Mouse (Mus musculus): ENCODE measurements at regions not wholly inside any gene's neighbourhood (a gene's known extent, or its start where the extent isn't known, plus 50 kb on each side); places are given as distances from the start of the nearest gene placed in this dataset.

- H3K27me3 ChIP-seq (ENCODE audit: control insufficient read depth, insufficient read depth, low read length, poor library complexity, severe bottlenecking): no peaks in the 10 kb centered on the region
- no peak overlapping the region for H3K9ac ChIP-seq (ENCODE audit: low read depth, poor library complexity, severe bottlenecking)
- no peak overlapping the region for H3K4me3 ChIP-seq (ENCODE audit: low read depth, low read length)
- H3K4me1 ChIP-seq (ENCODE audit: control insufficient read depth, insufficient read depth, low read length): no peaks in the 10 kb centered on the region
- H3K36me3 ChIP-seq (ENCODE audit: control insufficient read depth, insufficient read depth, low read length, poor library complexity, severe bottlenecking): no peaks in the 10 kb centered on the region
- no peak overlapping the region for H3K27ac ChIP-seq (ENCODE audit: insufficient read depth, low read length)
- no peaks in the 10 kb centered on the region for H3K9me3 ChIP-seq (replicated peaks; ENCODE audit: control insufficient read depth, insufficient read depth, low read length, poor library complexity, severe bottlenecking)
- no peak for TF ChIP-seq EP300 (IDR thresholded peaks at IDR 0.05; ENCODE audit: insufficient read depth, low read depth, low read length)
- no peak for TF ChIP-seq POLR2A (IDR thresholded peaks at IDR 0.05; ENCODE audit: insufficient read depth, low read length)
- TF ChIP-seq CTCF (IDR thresholded peaks at IDR 0.05; ENCODE audit: low read depth, low read length): no peak
Measured at GRCm38 (mm10) chr10:37203709-37204108, 65.0 kb upstream of the Marcks start.

DNA sequence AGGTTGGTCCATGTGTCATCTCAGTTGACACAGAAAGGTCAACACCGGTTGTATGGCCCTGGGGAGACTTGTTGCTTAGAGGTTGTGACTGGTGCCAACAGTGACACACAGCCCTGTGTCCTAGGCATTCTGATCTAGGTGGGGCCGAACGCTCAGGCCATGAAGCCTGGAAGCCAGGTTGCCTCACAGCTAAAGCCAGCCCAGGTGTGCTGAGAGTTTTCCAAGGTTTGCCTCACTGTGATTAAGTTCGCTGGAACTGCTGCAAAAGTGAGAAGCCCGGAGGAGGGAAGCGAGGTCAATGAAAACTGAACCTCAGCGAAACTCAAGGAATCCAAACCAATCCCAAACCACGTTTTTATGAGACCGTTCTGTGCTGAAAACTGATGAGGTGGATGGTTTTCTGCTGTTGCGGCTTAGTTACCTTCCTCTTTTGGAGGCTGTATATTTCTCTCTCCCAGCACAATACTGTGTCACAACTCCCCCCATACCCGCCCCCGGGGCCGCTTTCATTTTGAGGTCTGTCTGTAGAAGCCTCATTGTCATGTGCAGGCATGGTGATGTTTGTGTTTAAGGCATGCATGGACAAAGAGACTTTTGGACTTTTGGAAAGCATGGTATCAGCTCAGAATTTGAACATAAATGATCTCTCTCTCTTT, 56.2 kb upstream of the Marcks start:
- no peaks in the 10 kb centered on the region for H3K27me3 ChIP-seq (ENCODE audit: control insufficient read depth, insufficient read depth, low read length, poor library complexity, severe bottlenecking)
- H3K9ac ChIP-seq (ENCODE audit: low read depth, poor library complexity, severe bottlenecking): no peak overlapping the region
- no peaks in the 10 kb centered on the region for H3K36me3 ChIP-seq (ENCODE audit: control insufficient read depth, insufficient read depth, low read length, poor library complexity, severe bottlenecking)
- no peak overlapping the region for H3K4me3 ChIP-seq (ENCODE audit: low read depth, low read length)
- H3K9me3 ChIP-seq (replicated peaks; ENCODE audit: control insufficient read depth, insufficient read depth, low read length, poor library complexity, severe bottlenecking): no peaks in the 10 kb centered on the region
- no peak overlapping the region for H3K27ac ChIP-seq (ENCODE audit: insufficient read depth, low read length)
- TF ChIP-seq CTCF (IDR thresholded peaks at IDR 0.05; ENCODE audit: low read depth, low read length) (no peak), POLR2A (IDR thresholded peaks at IDR 0.05; ENCODE audit: insufficient read depth, low read length) (no peak), EP300 (IDR thresholded peaks at IDR 0.05; ENCODE audit: insufficient read depth, low read depth, low read length) (no peak)
- H3K4me1 ChIP-seq (ENCODE audit: control insufficient read depth, insufficient read depth, low read length): no peaks in the 10 kb centered on the region

- no peaks in the 10 kb centered on the region for H3K9me3 ChIP-seq (replicated peaks; ENCODE audit: control insufficient read depth, insufficient read depth, low read length, poor library complexity, severe bottlenecking)
- H3K9ac ChIP-seq (ENCODE audit: low read depth, poor library complexity, severe bottlenecking): no peak overlapping the region
Measured at GRCm38 (mm10) chr10:37194131-37194797, 55.5 kb upstream of the Marcks start.

DNA sequence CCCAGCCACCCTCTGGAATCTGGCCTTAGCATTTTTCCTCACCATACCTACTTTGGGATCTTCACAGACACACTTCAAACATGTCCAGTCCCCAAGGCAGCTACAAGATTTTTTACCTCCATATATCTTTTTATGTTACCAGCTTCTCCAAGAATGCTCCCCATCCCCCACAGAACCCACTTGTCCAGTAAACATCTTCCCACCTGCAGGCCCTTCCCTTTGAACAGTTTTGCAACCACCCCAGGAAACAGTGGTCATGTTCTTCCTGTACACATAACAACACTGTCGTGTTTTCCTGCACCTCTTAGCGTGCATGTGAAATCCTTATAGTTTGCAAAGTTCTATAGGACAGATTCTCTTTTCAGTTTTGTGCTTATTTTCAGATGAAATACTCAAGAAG, 53.9 kb upstream of the Marcks start:
- Histone ChIP-seq H3K27ac (ENCODE audit: insufficient read depth, low read length) (no peak overlapping the region), H3K9me3 (replicated peaks; ENCODE audit: control insufficient read depth, insufficient read depth, low read length, poor library complexity, severe bottlenecking) (no peaks in the 10 kb centered on the region), H3K9ac (ENCODE audit: low read depth, poor library complexity, severe bottlenecking) (no peak overlapping the region), H3K36me3 (ENCODE audit: control insufficient read depth, insufficient read depth, low read length, poor library complexity, severe bottlenecking) (no peaks in the 10 kb centered on the region), H3K4me3 (ENCODE audit: low read depth, low read length) (no peak overlapping the region), H3K4me1 (ENCODE audit: control insufficient read depth, insufficient read depth, low read length) (no peaks in the 10 kb centered on the region), H3K27me3 (ENCODE audit: control insufficient read depth, insufficient read depth, low read length, poor library complexity, severe bottlenecking) (no peaks in the 10 kb centered on the region)
- TF ChIP-seq POLR2A (IDR thresholded peaks at IDR 0.05; ENCODE audit: insufficient read depth, low read length) (no peak), EP300 (IDR thresholded peaks at IDR 0.05; ENCODE audit: insufficient read depth, low read depth, low read length) (no peak), CTCF (IDR thresholded peaks at IDR 0.05; ENCODE audit: low read depth, low read length) (no peak)

More at GRCm38 (mm10) chr10:37194131-37194797, 55.5 kb upstream of the Marcks start:
- no peak for TF ChIP-seq EP300 (IDR thresholded peaks at IDR 0.05; ENCODE audit: insufficient read depth, low read depth, low read length)
- Histone ChIP-seq H3K27ac (ENCODE audit: insufficient read depth, low read length) (no peak overlapping the region), H3K36me3 (ENCODE audit: control insufficient read depth, insufficient read depth, low read length, poor library complexity, severe bottlenecking) (no peaks in the 10 kb centered on the region), H3K4me3 (ENCODE audit: low read depth, low read length) (no peak overlapping the region), H3K4me1 (ENCODE audit: control insufficient read depth, insufficient read depth, low read length) (no peaks in the 10 kb centered on the region), H3K27me3 (ENCODE audit: control insufficient read depth, insufficient read depth, low read length, poor library complexity, severe bottlenecking) (no peaks in the 10 kb centered on the region)

DNA sequence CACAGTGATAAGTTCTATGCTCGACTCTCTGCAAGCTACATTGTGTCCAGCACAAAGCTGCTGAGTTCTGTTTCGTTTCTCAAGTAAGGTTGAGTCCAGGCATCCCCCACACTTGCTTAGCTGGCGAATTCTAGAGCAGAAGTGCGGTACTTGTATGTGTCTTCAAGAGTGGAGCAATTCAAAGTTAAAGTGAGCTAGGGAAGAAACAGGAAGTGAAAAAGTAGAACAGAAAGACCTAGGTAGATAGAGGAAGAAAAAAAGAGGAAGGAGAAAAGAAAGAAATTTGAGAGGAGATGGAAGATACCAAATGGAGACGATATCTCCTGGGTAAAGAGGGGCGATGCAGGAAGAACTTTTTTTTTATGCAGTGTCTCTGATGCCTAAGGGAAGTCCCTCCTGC, 51.4 kb upstream of the Marcks start:
- Histone ChIP-seq H3K4me1 (ENCODE audit: control insufficient read depth, insufficient read depth, low read length) (no peaks in the 10 kb centered on the region), H3K9ac (ENCODE audit: low read depth, poor library complexity, severe bottlenecking) (no peak overlapping the region), H3K4me3 (ENCODE audit: low read depth, low read length) (no peak overlapping the region), H3K27me3 (ENCODE audit: control insufficient read depth, insufficient read depth, low read length, poor library complexity, severe bottlenecking) (no peaks in the 10 kb centered on the region), H3K9me3 (replicated peaks; ENCODE audit: control insufficient read depth, insufficient read depth, low read length, poor library complexity, severe bottlenecking) (peaks cover 3% of the 10 kb centered on the region; the same call in 1 of the 2 replicates), H3K27ac (ENCODE audit: insufficient read depth, low read length) (no peak overlapping the region), H3K36me3 (ENCODE audit: control insufficient read depth, insufficient read depth, low read length, poor library complexity, severe bottlenecking) (no peaks in the 10 kb centered on the region)
- TF ChIP-seq CTCF (IDR thresholded peaks at IDR 0.05; ENCODE audit: low read depth, low read length) (no peak), EP300 (IDR thresholded peaks at IDR 0.05; ENCODE audit: insufficient read depth, low read depth, low read length) (no peak), POLR2A (IDR thresholded peaks at IDR 0.05; ENCODE audit: insufficient read depth, low read length) (no peak)

All from ES-Bruce4 (cell line).